Mouse (Mus musculus): Measurements from ENCODE around the gene Fam184b.

- TF ChIP-seq CTCF (IDR thresholded peaks at IDR 0.05) = no peak
- no peak for TF ChIP-seq EP300 (IDR thresholded peaks at IDR 0.05; ENCODE audit: insufficient read depth, low read depth, low read length)
These were observed 155.8 kb downstream of the Fam184b start for GRCm38 (mm10) chr5:45483654-45484053.
